Mouse (Mus musculus) forebrain, embryonic 12.5 days (tissue): ENCODE measurements around the gene Ptprm. TPM values are rescaled to one million over a fixed set of nuclear protein-coding genes. Genes with fewer than 3 reads are reported as not detected.

ENCODE experiments used
- ATAC-seq: fragments of 200-750 bp; cut with Nextera tagmentation; 2 replicates; pipeline ENCODE4 v1.8.0; 2017; ENCODE audit warnings: moderate TSS enrichment; ENCODE audit not compliant: low FRiP score
- H3K27ac ChIP-seq: fragments of 300-500 bp; sonication (generic); 2 replicates; pipeline ENCODE4 v1.5.1; 2016; ENCODE audit warnings: mild to moderate bottlenecking
- H3K27me3 ChIP-seq: fragments of 300-500 bp; sonication (generic); 2 replicates; pipeline ENCODE4 v1.6.1; 2016; ENCODE audit warnings: mild to moderate bottlenecking
- H3K36me3 ChIP-seq: fragments of 300-500 bp; sonication (generic); replicated peaks from 2 replicates; pipeline ENCODE4 v1.6.1; 2016; ENCODE audit warnings: mild to moderate bottlenecking
- H3K4me1 ChIP-seq: fragments of 300-500 bp; sonication (generic); 2 replicates; pipeline ENCODE4 v1.6.1; 2016
- H3K4me2 ChIP-seq: fragments of 300-500 bp; sonication (generic); 2 replicates; pipeline ENCODE4 v1.6.1; 2016; ENCODE audit warnings: mild to moderate bottlenecking, moderate library complexity
- H3K4me3 ChIP-seq: fragments of 300-500 bp; sonication (generic); replicated peaks from 2 replicates; pipeline ENCODE4 v1.5.1; 2016; ENCODE audit warnings: mild to moderate bottlenecking
- H3K9ac ChIP-seq: fragments of 300-500 bp; sonication (generic); 2 replicates; pipeline ENCODE4 v1.6.1; 2016; ENCODE audit warnings: mild to moderate bottlenecking
- H3K9me3 ChIP-seq: fragments of 300-500 bp; sonication (generic); 2 replicates; pipeline ENCODE4 v1.6.1; 2016
- WGBS: fragments of 180-500 bp; shearing (Covaris S2); methylation state at CpG from one replicate; pipeline ENCODE4 v1.1.7; 2016; 5-methylcytosine and 5-hydroxymethylcytosine counted together
- polyA plus RNA-seq: library from polyadenylated mRNA; unstranded; fragments of >200 nt; fragmentation: Nextera tagmentation; extraction: Ambion mirVana; gene quantifications from 2 replicates; pipeline ENCODE4 v1.2.1, GENCODE M21; 2016

The Ptprm gene
- polyA plus RNA-seq, 1 experiment from 2014 or later, result 8.8 TPM

DNA sequence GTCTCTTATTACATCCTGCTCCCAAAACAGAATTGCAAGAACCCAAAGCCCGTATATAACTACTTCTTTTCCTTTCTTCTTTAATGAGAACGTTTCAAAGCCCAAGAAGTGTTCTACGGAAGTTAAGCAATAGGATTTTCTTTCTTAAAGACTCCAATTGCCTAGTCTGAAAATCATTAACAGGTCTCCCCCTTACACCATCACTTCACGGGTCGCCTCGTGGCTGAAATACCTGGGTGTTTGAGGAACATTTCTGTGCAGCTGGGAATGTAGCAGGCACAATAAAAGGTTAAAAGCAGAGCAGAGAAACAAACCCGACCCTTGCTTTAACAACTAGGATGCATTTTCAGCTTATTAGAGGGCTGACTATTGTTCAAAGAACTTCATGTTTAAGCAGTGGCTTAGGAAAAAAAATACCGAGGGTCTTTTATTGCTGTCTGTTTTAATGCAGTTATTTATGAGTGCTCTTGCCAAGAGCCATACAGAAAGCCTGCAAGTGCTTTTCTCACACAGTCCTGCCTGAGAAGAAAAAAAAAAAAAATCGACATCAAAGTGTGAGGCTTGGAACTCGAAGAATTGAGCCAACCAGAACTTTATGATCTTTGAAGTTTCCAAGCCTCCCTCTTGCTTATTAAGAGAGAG is 657.6 kb downstream of the Ptprm start:
- no peak overlapping the region for H3K4me3 ChIP-seq
- peaks cover 10% of the 10 kb centered on the region; the same call in 1 of the 2 replicates for H3K27me3 ChIP-seq
- no peaks in the 10 kb centered on the region for H3K9me3 ChIP-seq
- ATAC-seq, result no peak
- H3K4me2 ChIP-seq, result no peak overlapping the region
- peaks cover 29% of the 10 kb centered on the region for H3K4me1 ChIP-seq
- H3K36me3 ChIP-seq, result no peaks in the 10 kb centered on the region
- WGBS, result 25% methylated on average over 10 of the region's 10 CpGs
- no peak overlapping the region for H3K9ac ChIP-seq
- H3K27ac ChIP-seq, result peak overlapping the region; percentile 25; the same call in 1 of the 2 replicates

DNA sequence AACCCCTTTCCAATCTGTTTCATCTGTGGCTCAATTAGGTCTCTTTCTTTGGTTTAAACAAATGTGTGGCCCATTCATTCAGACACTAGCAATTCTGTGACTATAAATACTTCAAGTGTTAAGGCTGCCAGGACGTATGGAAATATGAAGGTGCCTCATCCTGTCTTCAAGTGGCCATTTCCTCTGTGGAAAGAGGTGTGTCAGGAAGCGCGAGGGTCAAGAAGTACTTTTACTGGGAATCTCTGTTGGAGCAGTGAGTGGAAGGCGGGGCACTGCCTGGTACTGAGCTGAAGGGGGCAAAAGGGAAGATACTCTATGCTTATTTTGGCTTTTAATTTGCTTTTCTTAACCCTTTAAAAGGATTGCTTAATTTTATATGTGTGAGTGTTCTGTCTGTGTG is 659.9 kb downstream of the Ptprm start:
- no peak overlapping the region for H3K27ac ChIP-seq
- H3K9ac ChIP-seq, result no peak overlapping the region
- H3K9me3 ChIP-seq, result no peaks in the 10 kb centered on the region
- 66% methylated on average over 4 of the region's 4 CpGs for WGBS
- no peak overlapping the region for H3K4me3 ChIP-seq
- H3K4me2 ChIP-seq, result no peak overlapping the region
- H3K4me1 ChIP-seq, result peaks cover 29% of the 10 kb centered on the region
- peaks cover 10% of the 10 kb centered on the region; the same call in 1 of the 2 replicates for H3K27me3 ChIP-seq
- ATAC-seq, result no peak
- no peaks in the 10 kb centered on the region for H3K36me3 ChIP-seq

DNA sequence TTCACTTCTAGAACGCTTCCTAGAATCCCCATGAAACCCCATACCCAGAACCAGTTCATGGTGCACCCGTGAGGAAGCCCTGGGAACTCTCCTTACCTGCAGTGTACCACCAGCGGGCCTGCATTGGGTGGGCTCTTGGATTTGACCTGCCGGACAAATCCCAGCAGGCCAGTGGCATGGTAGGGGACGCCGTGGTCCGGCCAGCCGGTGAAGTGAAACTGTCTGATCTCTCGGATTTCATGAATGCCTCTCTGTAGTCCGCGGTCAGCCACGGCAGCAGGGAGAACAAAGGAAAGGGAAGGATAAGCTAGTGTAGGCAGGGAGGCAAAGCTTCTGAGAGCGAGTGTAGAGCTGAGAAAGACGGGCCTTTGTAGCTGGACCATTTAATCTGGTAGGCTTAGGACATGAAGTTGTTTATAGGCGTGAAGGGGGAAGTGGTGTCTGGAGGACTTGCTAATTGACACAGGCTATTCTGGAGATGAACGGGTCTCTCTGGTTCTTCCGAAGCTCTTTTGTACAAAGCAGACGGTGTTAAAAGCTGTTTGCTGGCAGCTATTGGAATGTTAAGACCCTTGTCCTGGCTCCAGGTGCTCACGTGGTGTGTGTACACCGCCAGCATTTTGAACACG is 660.5 kb downstream of the Ptprm start:
- H3K27ac ChIP-seq, result no peak overlapping the region; the same call in 1 of the 2 replicates
- H3K4me1 ChIP-seq, result peaks cover 29% of the 10 kb centered on the region
- peaks cover 10% of the 10 kb centered on the region; the same call in 1 of the 2 replicates for H3K27me3 ChIP-seq
- 18% methylated on average over 21 of the region's 21 CpGs for WGBS
- ATAC-seq, result peak; percentile 53; the same call in 1 of the 2 replicates
- H3K9ac ChIP-seq, result no peak overlapping the region
- no peak overlapping the region for H3K4me3 ChIP-seq
- no peaks in the 10 kb centered on the region for H3K36me3 ChIP-seq
- H3K4me2 ChIP-seq, result peak overlapping the region; percentile 13
- H3K9me3 ChIP-seq, result no peaks in the 10 kb centered on the region

DNA sequence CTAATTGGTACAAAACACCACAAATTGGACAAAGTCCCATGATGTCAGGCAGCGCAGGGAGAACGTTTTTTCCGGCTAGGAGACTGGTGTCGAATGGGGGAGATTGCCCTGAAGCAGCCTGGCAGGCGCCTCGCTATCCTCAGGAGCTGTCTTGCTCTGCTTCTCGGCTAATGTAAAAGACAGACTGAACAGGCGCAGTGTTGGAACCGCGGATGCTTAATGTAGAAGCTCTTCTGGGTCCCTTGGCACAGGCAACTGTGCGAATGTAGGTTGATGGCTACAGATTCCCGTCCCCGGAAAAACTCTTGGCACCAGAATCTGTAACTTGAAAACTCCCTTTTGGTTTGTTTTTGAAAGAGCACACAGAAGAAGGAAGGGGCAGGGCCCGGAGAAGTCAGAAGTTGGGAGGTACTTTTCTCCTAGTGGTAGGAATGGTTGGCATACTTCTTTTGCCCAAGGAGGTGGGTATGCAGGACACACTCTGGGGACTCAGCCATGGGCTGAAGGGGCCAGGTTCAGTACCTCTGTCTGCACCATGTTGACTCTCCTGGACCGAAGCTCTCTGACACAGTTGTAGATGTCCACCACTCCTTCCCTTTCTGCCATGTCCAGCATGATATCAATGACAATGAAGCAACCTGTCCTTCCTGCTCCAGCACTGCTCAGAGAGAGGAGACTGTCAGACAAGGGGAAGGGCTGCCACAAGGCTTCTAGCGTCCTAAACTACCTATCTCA is 661.1 kb downstream of the Ptprm start:
- H3K4me2 ChIP-seq, result no peak overlapping the region; the same call in 1 of the 2 replicates
- 92% methylated on average over 16 of the region's 16 CpGs for WGBS

DNA sequence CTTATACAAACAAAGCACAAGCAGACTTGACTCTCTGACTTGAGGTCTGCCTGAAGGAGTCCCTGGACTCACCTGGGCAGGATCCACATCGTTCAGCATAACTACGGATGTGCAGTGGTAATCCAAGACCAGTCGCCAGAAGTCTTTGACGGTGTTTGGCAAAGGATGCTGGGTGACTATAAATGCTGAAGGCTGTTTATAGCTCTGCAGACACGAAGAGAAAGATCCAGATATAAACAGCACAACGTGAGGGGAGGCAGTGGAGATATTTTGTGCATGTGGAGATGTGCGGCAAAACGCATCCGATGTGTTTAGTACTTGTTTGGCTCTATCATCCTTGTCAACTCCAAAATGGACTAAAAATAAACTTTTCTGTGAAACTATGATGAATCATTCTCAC is 666.1 kb downstream of the Ptprm start:
- Histone ChIP-seq H3K4me1 (peaks cover 7% of the 10 kb centered on the region), H3K27ac (no peak overlapping the region), H3K4me3 (no peak overlapping the region), H3K9me3 (no peaks in the 10 kb centered on the region), H3K4me2 (no peak overlapping the region), H3K9ac (no peak overlapping the region), H3K36me3 (no peaks in the 10 kb centered on the region), H3K27me3 (no peaks in the 10 kb centered on the region; the same call in 1 of the 2 replicates)
- no peak for ATAC-seq
- WGBS, result 95% methylated on average over 9 of the region's 9 CpGs

More for the DNA sequence above, 661.1 kb downstream of the Ptprm start:
- H3K4me1 ChIP-seq, result peaks cover 29% of the 10 kb centered on the region
- H3K27ac ChIP-seq, result no peak overlapping the region
- no peak for ATAC-seq
- peaks cover 10% of the 10 kb centered on the region; the same call in 1 of the 2 replicates for H3K27me3 ChIP-seq
- H3K9me3 ChIP-seq, result no peaks in the 10 kb centered on the region
- no peaks in the 10 kb centered on the region for H3K36me3 ChIP-seq
- no peak overlapping the region for H3K4me3 ChIP-seq
- no peak overlapping the region for H3K9ac ChIP-seq

DNA sequence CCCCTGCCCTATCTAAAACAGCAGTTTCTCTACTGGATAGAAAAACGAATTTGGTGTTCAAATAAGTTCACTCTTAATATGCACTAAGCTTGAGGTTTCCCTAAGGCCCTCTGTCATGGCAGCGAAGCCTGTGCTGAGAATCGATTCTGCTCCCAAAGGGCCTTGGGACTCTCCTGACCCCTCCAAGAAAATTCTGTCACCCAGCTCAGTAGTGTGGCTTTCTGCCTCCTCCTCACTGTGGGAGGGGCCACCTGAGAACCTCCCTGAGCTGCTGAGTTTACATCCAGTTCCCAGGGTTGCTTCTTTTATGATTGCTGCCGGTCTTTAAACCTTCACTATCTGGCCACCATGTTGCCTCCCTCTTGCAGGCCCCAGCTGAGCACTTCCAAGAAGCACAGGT is 666.7 kb downstream of the Ptprm start:
- H3K9me3 ChIP-seq, result no peaks in the 10 kb centered on the region
- H3K36me3 ChIP-seq, result no peaks in the 10 kb centered on the region
- H3K4me2 ChIP-seq, result no peak overlapping the region
- H3K9ac ChIP-seq, result no peak overlapping the region
- H3K27ac ChIP-seq, result peak overlapping the region; percentile 56; the same call in 1 of the 2 replicates
- 0 out of 2 replicates have a peak, but pooled peaks have one; percentile 33 for ATAC-seq
- no peaks in the 10 kb centered on the region for H3K27me3 ChIP-seq
- peaks cover 5% of the 10 kb centered on the region for H3K4me1 ChIP-seq
- H3K4me3 ChIP-seq, result no peak overlapping the region
- 86% methylated on average over 4 of the region's 4 CpGs for WGBS

DNA sequence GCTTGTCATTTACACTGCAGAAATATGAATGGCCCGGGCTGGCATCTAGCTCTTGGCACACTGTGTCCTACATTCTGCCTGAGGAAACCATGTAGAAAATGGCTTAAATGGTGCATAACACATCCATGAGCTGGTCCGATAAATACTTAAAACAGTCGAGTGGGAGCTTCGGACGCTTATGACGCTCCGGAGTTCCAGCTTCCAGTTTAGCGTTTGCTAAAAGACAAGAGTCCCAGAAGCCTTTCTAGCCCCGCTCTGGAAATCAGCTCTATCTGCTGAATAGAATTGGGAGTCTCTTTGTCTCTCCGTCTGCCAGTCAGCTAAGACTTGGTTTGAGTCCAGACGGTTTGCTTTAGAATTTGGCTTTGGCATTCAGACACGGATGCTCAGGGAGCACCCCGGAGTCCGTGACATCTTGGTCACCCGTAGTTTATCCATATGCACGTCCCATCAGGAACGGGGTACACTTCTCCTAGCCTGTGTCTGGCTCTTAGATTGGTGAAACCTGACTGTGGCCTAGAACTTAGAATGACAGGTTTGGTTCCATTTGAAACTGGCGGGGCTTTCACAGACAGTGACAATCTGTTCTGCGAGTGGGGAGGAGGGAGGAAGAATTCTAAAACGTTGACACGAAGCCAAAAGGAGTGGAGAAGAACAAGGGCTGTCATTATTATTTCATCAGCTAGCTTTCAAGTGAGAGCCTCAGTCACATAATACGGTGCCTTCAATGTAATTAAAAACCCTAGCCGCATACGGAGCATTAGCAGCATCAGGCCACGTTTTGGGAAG is 667.4 kb downstream of the Ptprm start:
- Histone ChIP-seq H3K4me2 (no peak overlapping the region), H3K4me1 (peaks cover 5% of the 10 kb centered on the region), H3K9me3 (no peaks in the 10 kb centered on the region), H3K4me3 (no peak overlapping the region), H3K36me3 (no peaks in the 10 kb centered on the region), H3K27me3 (no peaks in the 10 kb centered on the region), H3K9ac (no peak overlapping the region), H3K27ac (peak overlapping the region; percentile 32; the same call in 1 of the 2 replicates)
- ATAC-seq, result peak; percentile 44; the same call in 1 of the 2 replicates
- WGBS, result 69% methylated on average over 25 of the region's 25 CpGs

DNA sequence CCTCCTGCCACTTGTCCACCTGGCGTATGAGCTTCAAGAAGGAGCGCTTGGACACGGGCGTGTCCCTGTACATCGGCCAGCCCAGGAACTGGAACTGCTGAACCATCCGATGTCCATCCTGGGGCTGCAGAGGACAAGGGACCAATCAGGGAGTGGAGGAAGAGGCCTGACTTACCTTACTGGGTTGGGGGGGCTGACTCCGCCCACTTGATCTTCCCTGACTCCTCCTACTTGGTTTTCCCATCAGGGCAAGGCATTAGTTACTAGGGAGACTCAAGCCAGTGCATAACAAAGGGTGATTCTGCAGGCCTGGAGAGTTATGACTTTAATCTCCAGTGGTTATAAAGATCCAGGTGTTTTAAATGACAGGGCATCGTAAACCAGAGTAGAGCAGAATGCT is 670.8 kb downstream of the Ptprm start:
- H3K4me3 ChIP-seq, result no peak overlapping the region
- peaks cover 5% of the 10 kb centered on the region for H3K4me1 ChIP-seq
- H3K9me3 ChIP-seq, result no peaks in the 10 kb centered on the region
- H3K36me3 ChIP-seq, result no peaks in the 10 kb centered on the region
- no peak overlapping the region for H3K27ac ChIP-seq
- no peak overlapping the region for H3K4me2 ChIP-seq
- no peak overlapping the region for H3K9ac ChIP-seq
- no peak for ATAC-seq
- no peaks in the 10 kb centered on the region for H3K27me3 ChIP-seq
- 71% methylated on average over 8 of the region's 8 CpGs for WGBS

DNA sequence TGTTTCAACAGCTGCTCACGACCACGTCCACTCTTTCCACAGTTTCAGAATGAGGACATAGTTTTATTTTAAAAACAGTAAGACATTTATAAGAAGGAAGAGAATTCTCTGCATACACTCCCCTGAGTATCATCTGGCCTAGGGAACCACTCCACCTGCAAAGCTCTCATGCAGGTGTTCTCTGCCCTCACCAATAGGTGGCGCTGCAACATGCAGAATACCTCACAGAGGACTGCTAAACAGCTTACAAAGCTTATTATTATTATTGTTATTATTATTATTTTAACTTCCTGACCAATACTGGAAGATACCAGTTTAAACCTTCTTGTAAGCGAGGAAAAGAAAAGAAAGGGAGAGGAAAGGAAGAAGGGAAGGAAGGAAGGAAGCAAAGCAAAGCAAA is 673.6 kb downstream of the Ptprm start:
- Histone ChIP-seq H3K4me2 (no peak overlapping the region), H3K27me3 (no peaks in the 10 kb centered on the region), H3K4me1 (no peaks in the 10 kb centered on the region), H3K27ac (no peak overlapping the region), H3K36me3 (no peaks in the 10 kb centered on the region), H3K9ac (no peak overlapping the region), H3K4me3 (no peak overlapping the region), H3K9me3 (no peaks in the 10 kb centered on the region)
- 18% methylated on average over 4 of the region's 4 CpGs for WGBS
- ATAC-seq, result no peak

DNA sequence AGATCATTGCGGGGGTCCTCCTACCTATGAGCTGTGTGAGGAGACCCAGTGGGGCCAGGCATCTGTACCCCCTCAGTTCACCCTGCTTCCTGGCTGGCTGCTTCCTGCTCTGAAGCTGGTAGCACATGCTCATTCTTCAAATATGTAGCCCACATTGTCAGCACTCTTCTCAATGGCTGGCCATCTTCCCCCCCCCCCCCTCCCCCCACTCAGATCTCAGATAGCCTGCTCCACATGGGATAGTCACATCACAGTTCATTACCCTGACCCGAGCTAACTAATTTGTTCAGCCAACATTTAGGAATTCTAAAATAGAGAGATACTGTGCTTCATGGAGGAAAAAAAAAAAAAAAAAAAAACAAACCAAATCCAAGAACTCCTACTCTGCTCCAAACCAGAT is 679.6 kb downstream of the Ptprm start:
- H3K27me3 ChIP-seq, result no peaks in the 10 kb centered on the region
- no peak for ATAC-seq
- no peaks in the 10 kb centered on the region for H3K36me3 ChIP-seq
- H3K4me1 ChIP-seq, result peaks cover 12% of the 10 kb centered on the region
- no peak overlapping the region for H3K4me3 ChIP-seq
- H3K9ac ChIP-seq, result no peak overlapping the region
- no peak overlapping the region for H3K4me2 ChIP-seq
- no peak overlapping the region for H3K27ac ChIP-seq
- 85% methylated on average over 2 of the region's 2 CpGs for whole genome bisulfite sequencing
- H3K9me3 ChIP-seq, result no peaks in the 10 kb centered on the region

DNA sequence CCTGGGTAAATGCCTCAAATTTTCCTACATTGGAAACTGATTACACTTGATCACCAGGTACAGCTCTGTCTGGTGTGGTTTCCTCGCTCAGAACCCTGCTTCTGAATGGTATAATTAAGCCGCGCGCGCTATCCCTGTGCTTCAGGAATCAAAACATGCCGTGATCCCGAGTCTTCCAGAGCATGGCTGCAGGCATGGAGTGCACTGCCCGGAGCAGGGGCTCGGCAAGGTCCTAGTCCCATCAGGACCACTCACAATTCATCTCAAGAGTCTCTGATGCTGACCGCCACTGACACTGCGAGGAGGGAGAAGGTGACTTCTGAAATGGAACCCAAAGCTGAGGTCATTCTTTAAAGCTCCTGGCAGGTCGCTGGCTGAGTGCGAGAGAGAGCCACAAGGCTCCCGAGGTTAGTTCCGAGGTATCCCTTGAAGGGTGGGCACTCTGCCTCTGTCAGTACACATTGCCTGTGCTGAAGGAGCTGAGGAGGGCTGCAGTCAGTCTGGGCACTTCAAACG is 682.5 kb downstream of the Ptprm start:
- no peak overlapping the region for H3K27ac ChIP-seq

More for the DNA sequence above, 682.5 kb downstream of the Ptprm start:
- WGBS, result 77% methylated on average over 16 of the region's 16 CpGs
- no peak overlapping the region for H3K9ac ChIP-seq
- peaks cover 12% of the 10 kb centered on the region for H3K4me1 ChIP-seq
- H3K4me2 ChIP-seq, result no peak overlapping the region
- H3K27me3 ChIP-seq, result no peaks in the 10 kb centered on the region
- no peak for ATAC-seq
- no peak overlapping the region for H3K4me3 ChIP-seq
- H3K9me3 ChIP-seq, result no peaks in the 10 kb centered on the region
- H3K36me3 ChIP-seq, result no peaks in the 10 kb centered on the region
